Mouse (Mus musculus): ENCODE measurements around the gene Sh3glb2.

Gene Sh3glb2

GRCm38 (mm10) chr2:30379307-30379706 lies 20.2 kb upstream of the Sh3glb2 start:
- DNase-seq, result no peak

- no peak for DNase-seq
These were observed 18.6 kb upstream of the Sh3glb2 start for GRCm38 (mm10) chr2:30377721-30378120.

GRCm38 (mm10) chr2:30375893-30376292 lies 16.8 kb upstream of the Sh3glb2 start:
- DNase-seq, result no peak

- DNase-seq, result no peak
These were observed 13.6 kb upstream of the Sh3glb2 start for GRCm38 (mm10) chr2:30372726-30373125.

- no peak for DNase-seq
These were observed 12.4 kb upstream of the Sh3glb2 start for GRCm38 (mm10) chr2:30371544-30371943.

- DNase-seq, result no peak
These were observed 7.1 kb upstream of the Sh3glb2 start for GRCm38 (mm10) chr2:30366203-30366602.

GRCm38 (mm10) chr2:30365281-30366069 lies 6.3 kb upstream of the Sh3glb2 start:
- DNase-seq, result no peak

GRCm38 (mm10) chr2:30363773-30364650 lies 4.9 kb upstream of the Sh3glb2 start, which contains the start of gene Miga2:
Miga2 (plus strand) TSS chr2:30364233.
- DNase-seq, result peak; percentile 100

GRCm38 (mm10) chr2:30362865-30363264 lies 3.7 kb upstream of the Sh3glb2 start:
- DNase-seq, result no peak

GRCm38 (mm10) chr2:30360626-30361025 lies 1.5 kb upstream of the Sh3glb2 start:
- DNase-seq, result no peak

- peak; percentile 96 for DNase-seq
These were observed 1.3 kb downstream of the Sh3glb2 start for GRCm38 (mm10) chr2:30357552-30358510.

- no peak for DNase-seq
These were observed 2.2 kb downstream of the Sh3glb2 start for GRCm38 (mm10) chr2:30356906-30357305.

GRCm38 (mm10) chr2:30356266-30356665 lies 2.9 kb downstream of the Sh3glb2 start:
- DNase-seq, result no peak

- DNase-seq, result no peak
These were observed 3.3 kb downstream of the Sh3glb2 start for GRCm38 (mm10) chr2:30355861-30356260.

- DNase-seq, result peak; percentile 96
These were observed 8.0 kb downstream of the Sh3glb2 start for GRCm38 (mm10) chr2:30351149-30351548.

- DNase-seq, result no peak
These were observed 9.9 kb downstream of the Sh3glb2 start for GRCm38 (mm10) chr2:30349196-30349595.

GRCm38 (mm10) chr2:30345971-30346676 lies 13.0 kb downstream of the Sh3glb2 start:
- DNase-seq, result no peak

GRCm38 (mm10) chr2:30343601-30344137 lies 15.5 kb downstream of the Sh3glb2 start:
- DNase-seq, result peak; percentile 96

- peak; percentile 81 for DNase-seq
These were observed 16.6 kb downstream of the Sh3glb2 start for GRCm38 (mm10) chr2:30342544-30342943.

- DNase-seq, result peak; percentile 89
These were observed 17.1 kb downstream of the Sh3glb2 start for GRCm38 (mm10) chr2:30342061-30342460.

GRCm38 (mm10) chr2:30337179-30337578 lies 22.0 kb downstream of the Sh3glb2 start:
- peak; percentile 83 for DNase-seq

Measured in heart, adult 11 months (tissue).